Comparison of ENCODE assay signal across 23 mouse cellular contexts in genomic region chr16:34321066-34321790, GRCm38 (mm10).
DNase-seq lines count a peak whose midpoint lies in the region; ATAC-seq lines count a peak whose summit lies in the region.
"Had no signal": no experiment of that assay in that cellular context is flagged by ENCODE, and none has a peak within 500 bp of the region (broad histone marks: within the 10 kb centered on the region; RNA-seq: fewer than 3 reads in every experiment).

No protein-coding gene starts in this region.

- 0 out of 2 replicates have a peak overlapping the region, but pooled peaks have one; percentile 6 for H3K4me2 ChIP-seq in heart, embryonic 14.5 days (ENCODE audit: low read length)
- H3K4me2 ChIP-seq: embryonic facial prominence, embryonic 12.5 days; hindbrain, embryonic 13.5 days; limb, embryonic 12.5 days; liver, embryonic 15.5 days; midbrain, embryonic 13.5 days; neural tube, embryonic 13.5 days had no signal

- H3K27me3 ChIP-seq in heart, embryonic 14.5 days (ENCODE audit: control insufficient read depth, insufficient read depth, low read length) = no peaks in the 10 kb centered on the region
- H3K27me3 ChIP-seq: embryonic facial prominence, embryonic 12.5 days; liver, embryonic 15.5 days; midbrain, embryonic 13.5 days had no signal

- no peaks in the 10 kb centered on the region for H3K9me3 ChIP-seq in heart, embryonic 14.5 days (ENCODE audit: control insufficient read depth, low read length)
- H3K9me3 ChIP-seq: embryonic facial prominence, embryonic 12.5 days; hindbrain, embryonic 13.5 days; limb, embryonic 12.5 days; liver, embryonic 15.5 days; midbrain, embryonic 13.5 days; neural tube, embryonic 13.5 days had no signal

- peaks cover 29 to 45% of the 10 kb centered on the region in 2 experiments for H3K4me1 ChIP-seq in heart, embryonic 14.5 days (ENCODE audit: control insufficient read depth in 2 of 2, insufficient read depth in 2 of 2, low read length in 2 of 2)

- no peaks in the 10 kb centered on the region for H3K36me3 ChIP-seq in heart, embryonic 14.5 days (ENCODE audit: control insufficient read depth, insufficient read depth, low read length)
- H3K36me3 ChIP-seq: embryonic facial prominence, embryonic 12.5 days; liver, embryonic 15.5 days; neural tube, embryonic 13.5 days had no signal

- H3K27ac ChIP-seq in heart, embryonic 14.5 days (replicated peaks in 1 of 2; ENCODE audit: control insufficient read depth in 1 of 2, insufficient read depth in 1 of 2, low read depth in 2 of 2, low read length in 2 of 2) = peak overlapping the region; percentile 77 to 84
- H3K27ac ChIP-seq: embryonic facial prominence, embryonic 12.5 days; kidney, postnatal 0 days; limb, embryonic 12.5 days; liver, embryonic 15.5 days; midbrain, embryonic 13.5 days; neural tube, embryonic 13.5 days; stomach, postnatal 0 days had no signal

- peak; percentile 76 for DNase-seq in heart, adult 11 months
- DNase-seq in heart, postnatal 25 days (ENCODE audit: low spot score) = no peak
- no peak for DNase-seq in heart, postnatal 4 days
- DNase-seq in left cerebral cortex, postnatal 4 days = peak; percentile 49
- DNase-seq in left cerebral cortex, adult 8-10 months (ENCODE audit: low spot score in 2 of 2) = no peak
- DNase-seq: adrenal gland, adult 2 months; adrenal gland, postnatal 36 days; B cell, adult 2 months; gastrocnemius, postnatal 14 days; kidney, postnatal 4 days; lung, postnatal 36 days; thymus, adult 18-20 months; thymus, postnatal 25 days had no signal

- no peak for ATAC-seq in heart, embryonic 14.5 days (ENCODE audit: insufficient number of reproducible peaks, insufficient read depth, low FRiP score, low read depth)
- ATAC-seq: forebrain, embryonic 14.5 days; midbrain, embryonic 13.5 days had no signal

- no peak overlapping the region for H3K4me3 ChIP-seq in heart, embryonic 14.5 days (ENCODE audit: control insufficient read depth in 1 of 2, insufficient read depth in 1 of 2, low read depth in 1 of 2, low read length in 2 of 2)
- H3K4me3 ChIP-seq: embryonic facial prominence, embryonic 12.5 days; hindbrain, embryonic 13.5 days; limb, embryonic 12.5 days; liver, embryonic 15.5 days; midbrain, embryonic 13.5 days; neural tube, embryonic 13.5 days had no signal

- no peak overlapping the region for H3K9ac ChIP-seq in heart, embryonic 14.5 days (ENCODE audit: low read length)
- H3K9ac ChIP-seq: embryonic facial prominence, embryonic 12.5 days; hindbrain, embryonic 13.5 days; limb, embryonic 12.5 days; liver, embryonic 15.5 days; midbrain, embryonic 13.5 days; neural tube, embryonic 13.5 days had no signal

- 14% methylated on average over 4 of the region's 4 CpGs for WGBS in heart, embryonic 14.5 days

- intact Hi-C loops in heart, postnatal 25 days (cut with DNase I) = no loop called here
- intact Hi-C loops in left cerebral cortex, postnatal 4 days (cut with DNase I) = no loop called here

Comparison
In these comparisons a context has a peak if more than half of its experiments do, and no peak if none do; other contexts are left out.
1. DNase-seq: peak in heart, adult 11 months (single experiment) and left cerebral cortex, postnatal 4 days (single experiment); none in heart, postnatal 25 days (single experiment), heart, postnatal 4 days (single experiment) and left cerebral cortex, adult 8-10 months (0 of 2).